Mouse (Mus musculus): ENCODE data around the gene Cyp3a13. TPM values are rescaled to one million over a fixed set of nuclear protein-coding genes. Genes with fewer than 3 reads are reported as not detected.
"Not testable (repeated sequence)": the region's sequence is repeated elsewhere in the genome, so short reads cannot be mapped to it uniquely, and the experiment has no call there.

Gene Cyp3a13
- total RNA-seq, 2 experiments from 2014 or later: 0.21 to 0.25 TPM

DNA sequence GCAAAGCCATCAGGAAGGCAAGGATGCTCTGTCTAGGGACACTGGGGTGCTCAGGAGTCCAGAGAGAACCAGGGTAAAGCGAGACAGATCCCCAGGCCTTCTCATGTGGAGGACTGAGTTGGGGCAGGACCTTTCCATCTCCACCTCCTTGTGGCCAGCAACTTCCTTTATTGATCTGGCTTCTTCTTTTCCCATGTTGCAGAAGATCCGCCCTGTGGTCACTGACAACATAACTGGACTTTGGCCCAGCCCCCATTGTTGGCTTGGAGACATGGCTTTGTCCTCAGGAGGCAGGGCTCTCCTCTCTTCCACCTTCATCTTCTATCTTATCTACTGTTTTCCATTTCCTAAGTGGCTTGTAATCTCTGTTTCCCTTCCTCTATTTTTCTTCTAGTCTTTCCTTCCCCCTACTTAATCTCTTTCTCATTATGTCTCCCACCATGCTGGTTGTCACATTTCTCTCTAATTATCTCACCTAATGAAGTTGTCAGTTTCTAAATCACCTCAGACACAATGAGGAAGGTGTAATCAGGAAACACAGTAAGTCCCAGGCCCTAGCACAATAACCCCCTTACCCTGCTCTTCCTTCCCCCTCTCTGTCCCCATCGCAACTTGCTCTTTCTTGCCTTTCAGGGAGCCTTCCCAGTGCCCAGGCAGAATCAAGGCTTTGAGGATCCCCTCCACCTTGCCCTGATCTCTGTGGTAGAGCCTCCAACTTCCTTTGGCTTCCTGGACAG is 49.6 kb downstream of the Cyp3a13 start, which contains the start of gene Pilrb2:
TSS of gene Pilrb2 (minus strand) at position 172 of the 737 bp plus-strand sequence.
- not testable (repeated sequence) for DNase-seq

- DNase-seq: not testable (repeated sequence)
Observed at GRCm38 (mm10) chr5:137868600-137868999, 52.8 kb downstream of the Cyp3a13 start.

GRCm38 (mm10) chr5:137864008-137864407 is 57.4 kb downstream of the Cyp3a13 start:
- DNase-seq: not testable (repeated sequence)

DNA sequence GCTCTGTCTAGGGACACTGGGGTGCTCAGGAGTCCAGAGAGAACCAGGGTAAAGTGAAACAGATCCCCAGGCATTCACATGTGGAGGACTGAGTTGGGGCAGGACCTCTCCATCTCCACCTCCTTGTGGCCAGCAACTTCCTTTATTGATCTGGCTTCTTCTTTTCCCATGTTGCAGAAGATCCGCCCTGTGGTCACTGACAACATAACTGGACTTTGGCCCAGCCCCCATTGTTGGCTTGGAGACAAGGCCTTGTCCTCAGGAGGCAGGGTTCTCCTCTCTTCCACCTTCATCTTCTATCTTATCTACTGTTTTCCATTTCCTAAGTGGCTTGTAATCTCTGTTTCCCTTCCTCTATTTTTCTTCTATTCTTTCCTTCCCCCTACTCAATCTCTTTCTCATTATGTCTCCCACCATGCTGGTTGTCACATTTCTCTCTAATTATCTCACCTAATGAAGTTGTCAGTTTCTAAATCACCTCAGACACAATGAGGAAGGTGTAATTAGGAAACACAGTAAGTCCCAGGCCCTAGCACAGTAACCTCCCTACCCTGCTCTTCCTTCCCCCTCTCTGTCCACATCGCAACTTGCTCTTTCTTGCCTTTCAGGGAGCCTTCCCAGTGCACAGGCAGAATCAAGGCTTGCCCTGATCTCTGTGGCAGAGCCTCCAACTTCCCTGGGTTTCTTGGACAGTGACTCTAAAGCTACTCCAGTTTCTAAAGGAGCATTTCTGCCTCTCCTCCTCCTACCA is 63.3 kb downstream of the Cyp3a13 start, which contains the start of gene Pilrb1:
TSS of gene Pilrb1 (minus strand) at position 147 of the 751 bp plus-strand sequence.
- peak; percentile 35 to 53 for DNase-seq

GRCm38 (mm10) chr5:137856870-137857269 is 64.5 kb downstream of the Cyp3a13 start:
- not testable (repeated sequence) for DNase-seq

DNA sequence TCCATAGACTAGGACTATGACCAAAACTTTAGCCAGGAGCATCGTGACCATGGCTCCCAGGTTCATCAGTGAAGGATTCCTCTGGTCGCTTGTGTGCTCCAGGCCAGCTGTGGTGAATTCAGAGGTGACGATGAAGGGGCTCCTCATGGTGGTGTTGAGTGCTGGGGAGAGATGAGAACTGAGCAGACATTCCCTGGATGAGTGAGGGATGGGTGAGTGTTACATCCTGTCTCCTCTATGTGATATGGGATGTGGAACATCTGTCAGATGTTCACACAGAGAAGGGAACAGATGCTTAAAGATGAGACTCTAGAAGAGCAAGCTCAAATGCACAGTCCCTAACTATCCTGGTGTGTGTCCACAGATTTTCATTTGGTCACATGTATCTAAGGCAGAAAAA is 66.5 kb downstream of the Cyp3a13 start:
- not testable (repeated sequence) for DNase-seq

GRCm38 (mm10) chr5:137850313-137850712 is 71.1 kb downstream of the Cyp3a13 start:
- DNase-seq: not testable (repeated sequence)

Other genes starting within 250 kb of the Cyp3a13 start
- gene Agfg2, start 236.9 kb downstream of the Cyp3a13 start, total RNA-seq (2021): 10 to 100 TPM; 16.9 to 23.0 TPM
- gene Nyap1, start 180.0 kb downstream of the Cyp3a13 start, total RNA-seq (2021): 1 to 10 TPM in 1 of 2 experiments, under 1 TPM in 1; 0.79 to 1.1 TPM
- 100 to 1,000 TPM; 240 to 253 TPM for gene Tsc22d4, start 175.9 kb downstream of the Cyp3a13 start, total RNA-seq (2021)
- 10 to 100 TPM in 1 of 2 experiments, 1 to 10 TPM in 1; 9.9 to 12.0 TPM for gene Ppp1r35, start 142.8 kb downstream of the Cyp3a13 start, total RNA-seq (2021)
- 10 to 100 TPM; 24.2 to 28.7 TPM for gene Mepce, start 134.0 kb downstream of the Cyp3a13 start, total RNA-seq (2021)
- gene Zcwpw1, start 133.8 kb downstream of the Cyp3a13 start, total RNA-seq (2021): under 1 TPM; 0.22 to 0.72 TPM
- 1 to 10 TPM; 1.5 to 1.7 TPM for gene Pilra, start 85.3 kb downstream of the Cyp3a13 start, total RNA-seq (2021)
- gene Pilrb1, start 63.5 kb downstream of the Cyp3a13 start, total RNA-seq (2021): 1 to 10 TPM; 1.3 to 2.3 TPM
- gene Pilrb2, start 49.8 kb downstream of the Cyp3a13 start, total RNA-seq (2021): under 1 TPM in 1 of 2 experiments, not detected in 1; 0.74 TPM
- under 1 TPM; 0.15 to 0.26 TPM for gene Gjc3, start 41.5 kb upstream of the Cyp3a13 start, total RNA-seq (2021)
- gene Azgp1, start 59.9 kb upstream of the Cyp3a13 start, total RNA-seq (2021): not detected
- gene Smok3a, start 99.6 kb upstream of the Cyp3a13 start, total RNA-seq (2021): not detected
- not detected for gene Smok3b, start 99.8 kb upstream of the Cyp3a13 start, total RNA-seq (2021)
- not detected for gene Smok3c, start 131.6 kb upstream of the Cyp3a13 start, total RNA-seq (2021)
- gene Zkscan1, start 163.5 kb upstream of the Cyp3a13 start, total RNA-seq (2021): 10 to 100 TPM; 14.3 to 17.3 TPM
- 10 to 100 TPM; 11.4 to 13.6 TPM for gene Zscan21, start 195.3 kb upstream of the Cyp3a13 start, total RNA-seq (2021)
- 1 to 10 TPM; 6.8 to 8.0 TPM for gene Zfp113, start 234.1 kb upstream of the Cyp3a13 start, total RNA-seq (2021)
- gene Cops6, start 239.5 kb upstream of the Cyp3a13 start, total RNA-seq (2021): 100 to 1,000 TPM; 123 to 129 TPM